Comparison of ENCODE assay signal across 7 mouse cellular contexts in the genomic region with DNA sequence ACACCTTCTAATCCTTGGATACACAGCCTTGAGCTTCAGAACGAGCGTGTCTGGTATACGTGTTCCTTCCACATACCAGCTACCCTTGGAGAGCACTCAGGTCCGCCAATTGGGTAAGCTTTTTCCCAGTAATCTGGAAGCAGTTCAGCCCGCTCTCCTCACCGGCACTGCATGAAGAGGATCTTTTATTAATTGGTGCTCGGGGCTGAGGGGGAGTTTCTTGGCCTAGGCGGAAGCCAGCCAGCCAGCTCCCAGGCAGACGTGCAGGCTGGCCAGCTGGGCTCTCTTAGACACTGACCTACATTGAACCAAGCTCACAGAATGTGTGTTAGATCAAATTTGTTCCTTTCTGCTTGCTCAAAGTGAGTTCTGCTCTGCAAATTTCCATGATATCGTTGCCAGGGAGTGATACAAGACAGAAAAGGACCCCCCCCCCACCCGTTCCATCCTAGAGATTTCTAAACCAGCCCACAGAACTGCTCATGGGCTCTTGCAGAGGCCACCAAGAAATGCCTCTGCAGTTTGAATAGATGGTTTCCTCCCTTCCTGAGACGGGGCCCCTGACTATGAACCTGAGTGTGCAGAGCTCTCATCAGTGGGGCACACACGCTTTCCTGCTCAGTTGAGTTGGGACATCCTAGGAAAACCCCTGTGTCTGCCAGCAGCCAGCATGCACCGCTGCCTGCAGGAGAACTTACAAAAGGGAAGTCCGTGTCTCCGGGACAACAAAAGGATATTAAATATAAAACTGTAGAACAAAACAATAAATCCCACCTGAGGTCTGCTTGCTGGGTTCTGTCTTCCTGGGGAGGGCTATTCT.
A peak's percentile ranks its signal among the peaks of the same experiment; 100 is the strongest.
DNase-seq lines count a peak whose midpoint lies in the region; ATAC-seq lines count a peak whose summit lies in the region.

No protein-coding gene starts in this region.

- no peaks in the 10 kb centered on the region for H3K36me3 ChIP-seq in forebrain, embryonic 15.5 days
- H3K36me3 ChIP-seq in liver, embryonic 13.5 days, result no peaks in the 10 kb centered on the region

- no peak overlapping the region for H3K9ac ChIP-seq in forebrain, embryonic 15.5 days (replicated peaks)
- no peak overlapping the region for H3K9ac ChIP-seq in liver, embryonic 13.5 days

- H3K4me2 ChIP-seq in forebrain, embryonic 15.5 days (replicated peaks), result no peak overlapping the region
- no peak overlapping the region for H3K4me2 ChIP-seq in liver, embryonic 13.5 days

- no peaks in the 10 kb centered on the region for H3K9me3 ChIP-seq in forebrain, embryonic 15.5 days
- H3K9me3 ChIP-seq in liver, embryonic 13.5 days (replicated peaks), result no peaks in the 10 kb centered on the region

- intact Hi-C loops in heart, postnatal 10 days (cut with DNase I), result loop anchor here (5.0 kb wide), 1 partner anchor 196 kb away; no protein-coding TSS in a partner anchor

- peak overlapping the region; percentile 12; the same call in 1 of the 2 replicates for H3K27ac ChIP-seq in forebrain, embryonic 15.5 days (replicated peaks)
- peak overlapping the region; percentile 47; the same call in 1 of the 2 replicates for H3K27ac ChIP-seq in liver, embryonic 13.5 days

- no peak overlapping the region for H3K4me3 ChIP-seq in forebrain, embryonic 15.5 days
- H3K4me3 ChIP-seq in liver, embryonic 13.5 days (replicated peaks), result no peak overlapping the region

- H3K4me1 ChIP-seq in forebrain, embryonic 15.5 days, result peaks cover 10% of the 10 kb centered on the region
- H3K4me1 ChIP-seq in liver, embryonic 13.5 days (replicated peaks), result 0 out of 2 replicates have a peak, but pooled peaks cover 2% of the 10 kb centered on the region

- ATAC-seq in forebrain, embryonic 15.5 days (replicated peaks), result peak; percentile 78; the same call in 1 of the 2 replicates
- ATAC-seq in liver, embryonic 13.5 days (ENCODE audit: low read depth), result no peak
- ATAC-seq in megakaryocyte, adult 5-6 weeks (ENCODE audit: poor library complexity, severe bottlenecking), result no peak

- 34% methylated on average over 16 of the region's 16 CpGs for WGBS in forebrain, embryonic 15.5 days
- 61% methylated on average over 16 of the region's 16 CpGs for WGBS in liver, embryonic 13.5 days (ENCODE audit: insufficient replicate concordance)

- H3K27me3 ChIP-seq in forebrain, embryonic 15.5 days, result no peaks in the 10 kb centered on the region
- no peaks in the 10 kb centered on the region for H3K27me3 ChIP-seq in liver, embryonic 13.5 days

- DNase-seq in cerebellum, postnatal 14 days, result peak; percentile 68 to 73
- DNase-seq in heart, postnatal 10 days, result peak; percentile 75 to 77
- peak; percentile 59 to 78 for DNase-seq in kidney, postnatal 4 days
- no peak for DNase-seq in liver, embryonic 13.5 days
- DNase-seq in ovary, postnatal 36 days (ENCODE audit: low spot score), result peak; percentile 56
